Mouse (Mus musculus) urinary bladder, postnatal 4 days (tissue): ENCODE data around the gene Gm10563.

ENCODE experiments used
- DNase-seq, 2 experiments: peaks; one replicate each; pipeline ENCODE4 v3.0.0; 2021 to 2022; ENCODE audit warnings: low spot score in 2 of 2

Gm10563 gene

GRCm38 (mm10) chr4:155566555-155566954 lies 78.7 kb downstream of the Gm10563 start:
- no peak for DNase-seq
